Mouse (Mus musculus) liver, adult 2 months (tissue): Measurements from ENCODE around the gene Magohb. TPM values are rescaled to one million over a fixed set of nuclear protein-coding genes. Genes with fewer than 3 reads are reported as not detected.
"Not testable (repeated sequence)": the region's sequence is repeated elsewhere in the genome, so short reads cannot be mapped to it uniquely, and the experiment has no call there.

Source experiments
- DNase-seq: peaks from one replicate; pipeline ENCODE4 v3.0.0-alpha.2; 2011; ENCODE audit warnings: low read depth, low spot score; ENCODE audit errors: extremely low read depth
- H3K27ac ChIP-seq: fragments of 200-500 bp; replicated peaks from 2 replicates; pipeline ENCODE4 v1.5.1; 2012; ENCODE audit warnings: low read depth, mild to moderate bottlenecking, control low read depth, inconsistent platforms, low read length; ENCODE audit not compliant: insufficient read depth
- H3K27me3 ChIP-seq: fragments of 200-500 bp; 2 replicates; pipeline ENCODE4 v1.6.1; 2012; ENCODE audit warnings: mild to moderate bottlenecking, moderate library complexity, low read length, inconsistent platforms; ENCODE audit not compliant: control insufficient read depth, insufficient read depth
- H3K36me3 ChIP-seq: fragments of 200-500 bp; 2 replicates; pipeline ENCODE4 v1.6.1; 2012; ENCODE audit warnings: low read length, inconsistent platforms; ENCODE audit not compliant: control insufficient read depth, insufficient read depth
- H3K4me1 ChIP-seq: fragments of 200-500 bp; 2 replicates; pipeline ENCODE4 v1.6.1; 2011; ENCODE audit warnings: low read length; ENCODE audit not compliant: control insufficient read depth, insufficient read depth
- H3K4me3 ChIP-seq: fragments of 200-500 bp; 2 replicates; pipeline ENCODE4 v1.5.1; 2011; ENCODE audit warnings: low read depth, mild to moderate bottlenecking, control low read depth, low read length, moderate library complexity; ENCODE audit not compliant: insufficient read depth
- H3K79me2 ChIP-seq: fragments of 200-500 bp; 2 replicates; pipeline ENCODE4 v1.6.1; 2012; ENCODE audit warnings: inconsistent platforms, mild to moderate bottlenecking, low read length, moderate library complexity; ENCODE audit not compliant: control insufficient read depth, insufficient read depth
- H3K9ac ChIP-seq: fragments of 200-500 bp; 2 replicates; pipeline ENCODE4 v1.6.1; 2012; ENCODE audit warnings: low read depth, mild to moderate bottlenecking, control low read depth, inconsistent platforms, low read length
- CTCF ChIP-seq: fragments of 200-500 bp; IDR thresholded peaks from 2 replicates; pipeline ENCODE4 v1.5.1; 2011; ENCODE audit warnings: low read depth, low read length, control low read depth
- POLR2A ChIP-seq: fragments of 200-500 bp; IDR thresholded peaks from 2 replicates; pipeline ENCODE4 v1.6.1; 2011; ENCODE audit warnings: low read length, control low read depth; ENCODE audit not compliant: insufficient read depth; ENCODE audit errors: extremely low read depth
- WGBS: fragments of 180-500 bp; shearing (Covaris S2); methylation state at CpG from one replicate; pipeline ENCODE4 v1.1.7; 2018; 5-methylcytosine and 5-hydroxymethylcytosine counted together
- polyA plus RNA-seq: library from polyadenylated mRNA; depleted of rRNA; stranded (reverse); fragments of >200 nt; gene quantifications from 2 replicates; pipeline ENCODE4 v1.2.3, GENCODE M21; 2012
- total RNA-seq: library from RNA; depleted of rRNA; stranded (reverse); fragments of >200 nt; gene quantifications from 2 replicates; pipeline ENCODE4 v1.2.3, GENCODE M21; 2014

The Magohb gene
- total and polyA plus RNA-seq, 2 experiments = 1.0 to 4.5 TPM

GRCm38 (mm10) chr6:131293916-131294315 lies 872 bp upstream of the Magohb start:
- Histone ChIP-seq H3K4me3 (no peak overlapping the region), H3K36me3 (no peaks in the 10 kb centered on the region; the same call in 1 of the 2 replicates), H3K79me2 (no peaks in the 10 kb centered on the region), H3K27me3 (no peaks in the 10 kb centered on the region), H3K27ac (no peak overlapping the region), H3K9ac (no peak overlapping the region), H3K4me1 (peaks cover 5% of the 10 kb centered on the region; the same call in 1 of the 2 replicates)
- TF ChIP-seq CTCF (no peak), POLR2A (no peak)
- WGBS = 68% methylated on average over 5 of the region's 5 CpGs
- peak; percentile 7 for DNase-seq

DNA sequence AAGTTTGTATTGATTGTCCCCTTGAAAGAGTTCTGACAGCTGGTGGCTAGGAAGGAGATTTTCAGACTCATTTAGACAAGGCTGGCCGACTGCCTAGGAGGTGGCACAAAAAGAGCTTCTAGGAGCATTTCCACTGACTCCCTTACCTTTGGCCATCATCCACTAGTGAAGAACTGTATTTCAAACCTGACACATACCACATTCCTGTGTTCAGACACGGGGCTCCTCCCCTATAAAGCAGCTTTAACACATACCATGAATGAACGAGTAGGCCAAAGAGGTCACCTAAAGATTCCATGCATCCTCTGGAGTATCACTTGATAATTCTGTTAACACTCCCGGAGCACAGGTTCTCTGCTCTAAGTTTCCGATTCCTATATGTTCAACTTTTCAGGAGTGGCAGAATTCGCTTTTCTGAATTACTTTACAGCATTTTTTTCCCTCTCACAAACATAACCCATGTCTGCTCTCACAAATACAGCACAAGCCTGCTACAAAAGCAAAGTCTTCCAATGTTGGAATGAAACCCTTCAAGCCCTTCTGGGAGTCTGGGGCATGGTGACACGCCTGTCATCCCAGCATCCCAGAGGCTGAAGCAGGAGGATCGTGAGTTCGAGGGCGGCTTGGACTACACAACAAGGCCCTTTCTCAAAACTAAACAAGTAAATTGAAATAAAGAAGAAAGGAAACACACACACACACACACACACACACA lies 611 bp downstream of the Magohb start:
- Histone ChIP-seq H3K27me3 (no peaks in the 10 kb centered on the region), H3K36me3 (peaks cover 5% of the 10 kb centered on the region), H3K79me2 (no peaks in the 10 kb centered on the region), H3K4me3 (peak overlapping the region; percentile 76), H3K9ac (peak overlapping the region; percentile 78), H3K4me1 (peaks cover 5% of the 10 kb centered on the region; the same call in 1 of the 2 replicates), H3K27ac (no peak overlapping the region)
- TF ChIP-seq CTCF (no peak), POLR2A (no peak)
- DNase-seq = peak; percentile 9
- 12% methylated on average over 10 of the region's 10 CpGs for WGBS

DNA sequence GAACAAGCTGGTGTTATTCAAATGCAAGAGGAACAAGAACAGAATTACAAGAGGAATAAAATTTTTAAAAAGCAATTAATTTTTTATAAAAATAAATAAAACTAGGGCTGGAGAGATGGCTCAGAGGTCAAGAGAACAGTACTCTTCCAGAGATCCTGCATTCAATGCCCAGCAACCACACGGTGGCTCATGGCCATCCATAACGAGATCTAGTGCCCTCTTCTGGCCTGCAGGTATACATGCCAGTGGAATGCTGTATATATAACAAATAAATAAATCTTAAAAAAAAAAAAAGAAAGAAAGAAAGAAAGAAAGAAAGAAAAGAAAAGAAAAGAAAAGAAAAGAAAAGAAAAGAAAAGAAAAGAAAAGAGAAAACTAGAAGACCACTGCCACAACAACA lies 2.6 kb downstream of the Magohb start:
- TF ChIP-seq POLR2A (no peak), CTCF (peak; percentile 72)
- Histone ChIP-seq H3K27me3 (no peaks in the 10 kb centered on the region), H3K27ac (no peak overlapping the region), H3K79me2 (no peaks in the 10 kb centered on the region), H3K9ac (no peak overlapping the region), H3K4me3 (no peak overlapping the region), H3K4me1 (peaks cover 5% of the 10 kb centered on the region; the same call in 1 of the 2 replicates), H3K36me3 (peaks cover 11% of the 10 kb centered on the region)
- WGBS = 7% methylated on average over 2 of the region's 2 CpGs
- DNase-seq = peak; percentile 20

DNA sequence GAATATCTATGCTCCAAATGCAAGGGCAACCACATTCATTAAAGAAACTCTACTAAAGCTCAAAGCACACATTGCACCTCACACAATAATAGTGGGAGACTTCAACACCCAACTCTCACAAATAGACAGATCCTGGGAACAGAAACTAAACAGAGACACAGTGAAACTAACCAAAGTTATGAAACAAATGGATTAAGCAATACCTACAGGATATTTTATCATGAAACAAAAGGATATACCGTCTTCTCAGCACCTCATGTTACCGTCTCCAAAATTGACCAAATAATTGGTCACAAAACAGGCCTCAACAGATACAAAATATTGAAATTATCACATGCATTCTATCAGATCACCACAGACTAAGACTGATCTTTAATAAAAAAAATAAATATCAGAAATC lies 14.9 kb downstream of the Magohb start:
- not testable (repeated sequence) for H3K9ac ChIP-seq, H3K4me1 ChIP-seq, H3K79me2 ChIP-seq, H3K36me3 ChIP-seq, H3K27me3 ChIP-seq, H3K27ac ChIP-seq, H3K4me3 ChIP-seq, DNase-seq
- WGBS = 79% methylated on average over 2 of the region's 2 CpGs

DNA sequence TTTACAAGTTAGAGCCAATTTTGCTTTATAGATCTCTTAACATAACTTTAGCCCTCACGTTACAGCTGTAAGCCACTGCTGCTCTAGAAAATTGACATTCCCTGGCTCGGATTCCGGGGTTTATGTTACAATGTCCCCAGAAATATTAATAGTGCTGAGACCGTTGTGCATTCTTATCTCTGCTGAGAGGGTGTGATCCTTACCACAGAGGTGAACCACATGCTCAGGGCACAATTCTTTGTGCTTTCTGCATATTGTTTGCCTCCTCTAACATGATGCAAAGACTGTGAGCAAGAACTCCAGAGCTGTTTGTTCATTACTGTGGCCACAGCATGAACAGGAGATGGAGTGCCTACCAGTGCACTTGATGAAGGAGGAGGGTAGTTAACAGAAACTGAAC lies 16.4 kb downstream of the Magohb start:
- 86% methylated on average over 4 of the region's 4 CpGs for WGBS
- Histone ChIP-seq H3K36me3 (no peaks in the 10 kb centered on the region), H3K9ac (no peak overlapping the region), H3K4me1 (no peaks in the 10 kb centered on the region), H3K27me3 (no peaks in the 10 kb centered on the region), H3K27ac (no peak overlapping the region), H3K79me2 (no peaks in the 10 kb centered on the region), H3K4me3 (no peak overlapping the region)
- DNase-seq = no peak
- TF ChIP-seq CTCF (no peak), POLR2A (no peak)

- Histone ChIP-seq H3K4me1 (no peaks in the 10 kb centered on the region), H3K36me3 (no peaks in the 10 kb centered on the region), H3K9ac (no peak overlapping the region), H3K27me3 (no peaks in the 10 kb centered on the region), H3K27ac (no peak overlapping the region), H3K4me3 (no peak overlapping the region), H3K79me2 (no peaks in the 10 kb centered on the region)
- no peak for TF ChIP-seq CTCF
- TF ChIP-seq POLR2A = no peak
- DNase-seq = peak; percentile 9
- 94% methylated on average over 1 of the region's 1 CpGs for WGBS
These were observed 20.7 kb downstream of the Magohb start for GRCm38 (mm10) chr6:131272311-131272710.
